Mouse (Mus musculus) liver, embryonic 15.5 days (tissue): ENCODE results near the gene Olfr155. TPM values are rescaled to one million over a fixed set of nuclear protein-coding genes. Genes with fewer than 3 reads are reported as not detected.

Source experiments
- ATAC-seq: fragments of 200-750 bp; cut with Nextera tagmentation; 2 replicates; pipeline ENCODE4 v1.8.0; 2017; ENCODE audit warnings: moderate number of reproducible peaks, mild to moderate bottlenecking, moderate library complexity; ENCODE audit not compliant: insufficient read depth
- H3K27ac ChIP-seq: fragments of 300-500 bp; sonication (generic); replicated peaks from 2 replicates; pipeline ENCODE4 v1.5.1; 2015; ENCODE audit warnings: mild to moderate bottlenecking, inconsistent platforms
- H3K27me3 ChIP-seq: fragments of 300-500 bp; sonication (generic); 2 replicates; pipeline ENCODE4 v1.6.1; 2015; ENCODE audit warnings: mild to moderate bottlenecking, inconsistent platforms
- H3K36me3 ChIP-seq: fragments of 300-500 bp; sonication (generic); replicated peaks from 2 replicates; pipeline ENCODE4 v1.6.1; 2015; ENCODE audit warnings: moderate library complexity, mild to moderate bottlenecking, inconsistent platforms
- H3K4me1 ChIP-seq: fragments of 300-500 bp; sonication (generic); replicated peaks from 2 replicates; pipeline ENCODE4 v1.6.1; 2015; ENCODE audit warnings: inconsistent platforms
- H3K4me2 ChIP-seq: fragments of 300-500 bp; sonication (generic); 2 replicates; pipeline ENCODE4 v1.6.1; 2015; ENCODE audit warnings: moderate library complexity, mild to moderate bottlenecking, inconsistent platforms
- H3K4me3 ChIP-seq: fragments of 300-500 bp; sonication (generic); replicated peaks from 2 replicates; pipeline ENCODE4 v1.5.1; 2015; ENCODE audit warnings: mild to moderate bottlenecking, inconsistent platforms
- H3K9ac ChIP-seq: fragments of 300-500 bp; sonication (generic); 2 replicates; pipeline ENCODE4 v1.6.1; 2015; ENCODE audit warnings: moderate library complexity, mild to moderate bottlenecking, inconsistent platforms
- H3K9me3 ChIP-seq: fragments of 300-500 bp; sonication (generic); replicated peaks from 2 replicates; pipeline ENCODE4 v1.6.1; 2016; ENCODE audit warnings: inconsistent platforms
- WGBS: fragments of 180-500 bp; shearing (Covaris S2); methylation state at CpG from one replicate; pipeline ENCODE4 v1.1.7; 2015; ENCODE audit warnings: mixed read lengths; ENCODE audit not compliant: insufficient replicate concordance; 5-methylcytosine and 5-hydroxymethylcytosine counted together
- polyA plus RNA-seq: library from polyadenylated mRNA; unstranded; fragments of >200 nt; fragmentation: Nextera tagmentation; extraction: Ambion mirVana; gene quantifications from 2 replicates; pipeline ENCODE4 v1.2.1, GENCODE M21; 2015

Gene Olfr155
- polyA plus RNA-seq, 1 experiment from 2014 or later: not detected

DNA sequence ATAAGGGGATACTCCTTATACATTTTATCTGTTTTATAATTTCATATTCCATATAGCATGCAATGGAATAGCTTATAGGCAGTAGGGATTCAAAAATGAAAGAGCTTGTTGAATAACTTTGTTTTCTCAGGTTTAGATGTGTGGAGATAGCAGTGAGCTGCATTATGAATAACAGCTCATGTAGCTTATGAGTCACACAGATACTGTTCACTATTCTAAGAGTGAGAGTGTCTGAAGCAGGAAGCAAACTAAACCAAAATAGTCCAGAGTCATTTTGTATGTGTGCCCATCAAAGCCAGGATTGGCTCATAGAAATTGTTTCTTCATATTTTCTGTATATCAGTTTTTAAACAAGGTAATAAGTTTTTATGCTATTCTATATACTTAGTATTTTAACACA, 45.8 kb downstream of the Olfr155 start:
- Histone ChIP-seq H3K9me3 (no peaks in the 10 kb centered on the region), H3K4me2 (no peak overlapping the region), H3K27ac (no peak overlapping the region), H3K36me3 (no peaks in the 10 kb centered on the region), H3K4me3 (no peak overlapping the region), H3K4me1 (no peaks in the 10 kb centered on the region), H3K9ac (no peak overlapping the region), H3K27me3 (no peaks in the 10 kb centered on the region)
- ATAC-seq: no peak

GRCm38 (mm10) chr4:43899197-43899596, 47.8 kb downstream of the Olfr155 start:
- H3K4me2 ChIP-seq: no peak overlapping the region
- H3K36me3 ChIP-seq: no peaks in the 10 kb centered on the region
- no peaks in the 10 kb centered on the region for H3K9me3 ChIP-seq
- 14% methylated on average over 8 of the region's 8 CpGs for WGBS
- no peak overlapping the region for H3K4me3 ChIP-seq
- no peaks in the 10 kb centered on the region for H3K27me3 ChIP-seq
- H3K4me1 ChIP-seq: no peaks in the 10 kb centered on the region
- no peak overlapping the region for H3K9ac ChIP-seq
- no peak for ATAC-seq
- no peak overlapping the region for H3K27ac ChIP-seq

DNA sequence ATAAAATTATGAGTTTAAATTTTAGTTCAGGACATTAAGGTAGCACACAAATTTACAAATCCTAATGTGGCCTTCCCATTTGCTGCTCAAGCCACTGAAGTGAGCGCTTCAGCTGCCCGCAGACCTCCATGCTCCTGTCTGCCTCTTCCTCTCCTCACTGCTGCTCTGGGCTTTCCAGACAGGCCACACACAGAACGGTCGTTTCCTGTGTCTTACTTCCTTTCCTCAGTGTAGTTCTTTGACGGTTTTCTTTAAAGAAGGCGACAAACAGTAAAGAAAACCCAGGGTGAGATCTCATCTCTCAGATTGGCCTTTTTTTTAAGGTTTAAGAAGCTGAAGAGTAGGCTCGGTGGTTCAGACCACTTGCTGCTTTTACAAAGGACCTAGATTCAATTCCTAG, 52.3 kb downstream of the Olfr155 start:
- Histone ChIP-seq H3K9me3 (no peaks in the 10 kb centered on the region), H3K4me2 (no peak overlapping the region), H3K27me3 (no peaks in the 10 kb centered on the region), H3K36me3 (no peaks in the 10 kb centered on the region), H3K27ac (no peak overlapping the region), H3K9ac (no peak overlapping the region), H3K4me1 (no peaks in the 10 kb centered on the region), H3K4me3 (no peak overlapping the region)
- 16% methylated on average over 7 of the region's 7 CpGs for WGBS
- ATAC-seq: no peak

- Histone ChIP-seq H3K27ac (no peak overlapping the region), H3K4me3 (no peak overlapping the region), H3K4me2 (no peak overlapping the region), H3K9me3 (no peaks in the 10 kb centered on the region), H3K36me3 (no peaks in the 10 kb centered on the region), H3K27me3 (no peaks in the 10 kb centered on the region), H3K4me1 (no peaks in the 10 kb centered on the region), H3K9ac (no peak overlapping the region)
- no peak for ATAC-seq
- WGBS: 18% methylated on average over 6 of the region's 6 CpGs
These were observed 55.1 kb downstream of the Olfr155 start for GRCm38 (mm10) chr4:43906443-43906842.

Other genes with a start within 250 kb of the Olfr155 start
- gene Npr2, start 219.6 kb upstream of the Olfr155 start, polyA plus RNA-seq: 0.70 and 0.88 TPM in 2 replicates
- not detected in 2 replicates for gene Spag8, start 198.0 kb upstream of the Olfr155 start, polyA plus RNA-seq
- gene Hint2, start 195.1 kb upstream of the Olfr155 start, polyA plus RNA-seq: 62.9 and 69.4 TPM in 2 replicates
- gene Tmem8b, start 182.6 kb upstream of the Olfr155 start, polyA plus RNA-seq: 0.15 and 0.20 TPM in 2 replicates
- gene Fam221b, start 182.4 kb upstream of the Olfr155 start, polyA plus RNA-seq: 0.81 and 1.1 TPM in 2 replicates
- not detected in 2 replicates for gene Olfr70, start 150.8 kb upstream of the Olfr155 start, polyA plus RNA-seq
- not detected in 2 replicates for gene Olfr71, start 141.3 kb upstream of the Olfr155 start, polyA plus RNA-seq
- 0.10 and 0.20 TPM in 2 replicates for gene Hrct1, start 124.4 kb upstream of the Olfr155 start, polyA plus RNA-seq
- 0.02 TPM in 1 of 2 replicates, not detected in the other for gene Spaar, start 121.5 kb upstream of the Olfr155 start, polyA plus RNA-seq
- gene Olfr159, start 80.6 kb upstream of the Olfr155 start, polyA plus RNA-seq: not detected in 2 replicates
- not detected in 2 replicates for gene Olfr156, start 27.7 kb upstream of the Olfr155 start, polyA plus RNA-seq
- gene Olfr157, start 11.4 kb upstream of the Olfr155 start, polyA plus RNA-seq: not detected in 2 replicates
- gene Reck, start 24.0 kb downstream of the Olfr155 start, polyA plus RNA-seq: 1.8 and 2.4 TPM in 2 replicates
- gene Glipr2, start 105.8 kb downstream of the Olfr155 start, polyA plus RNA-seq: 51.3 and 56.4 TPM in 2 replicates
- gene Ccin, start 131.9 kb downstream of the Olfr155 start, polyA plus RNA-seq: not detected in 2 replicates
- 117 and 119 TPM in 2 replicates for gene Clta, start 152.9 kb downstream of the Olfr155 start, polyA plus RNA-seq
- gene Gne, start 232.6 kb downstream of the Olfr155 start, polyA plus RNA-seq: 30.8 and 31.7 TPM in 2 replicates